Mouse (Mus musculus) small intestine, adult 2 months (tissue): ENCODE data around the gene Gas2l1.

Source experiments
- CTCF ChIP-seq: fragments of 200-500 bp; IDR thresholded peaks from 2 replicates; pipeline ENCODE4 v1.5.1; 2012; ENCODE audit warnings: low read depth, mild to moderate bottlenecking, control low read depth, inconsistent platforms, low read length, moderate library complexity, mixed read lengths; ENCODE audit not compliant: insufficient replicate concordance, insufficient read length; ENCODE audit errors: extremely low read depth
- POLR2A ChIP-seq: fragments of 200-500 bp; IDR thresholded peaks from 2 replicates; pipeline ENCODE4 v1.6.1; 2012; ENCODE audit warnings: low read depth, mild to moderate bottlenecking, control low read depth, inconsistent platforms, low read length, moderate library complexity

DNA sequence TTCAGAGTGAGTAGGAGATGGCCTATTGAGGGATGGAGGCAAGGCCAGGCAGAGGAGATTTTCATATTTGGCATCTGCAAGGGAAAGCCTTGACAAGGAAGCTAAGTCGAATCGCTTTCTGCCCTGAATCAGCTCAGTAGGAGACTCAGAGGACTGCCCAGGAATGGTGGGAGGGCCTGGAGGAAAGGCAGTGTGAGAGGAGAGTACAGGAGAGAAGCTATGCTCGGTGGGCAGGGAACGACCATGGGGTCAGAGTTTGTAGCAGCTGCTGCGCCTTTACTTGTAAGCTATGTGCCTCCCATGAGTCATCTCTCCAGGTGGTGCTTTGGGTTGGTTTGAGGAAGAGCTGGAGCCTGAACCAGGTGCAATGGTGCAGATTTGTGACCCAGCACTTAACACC lies 35.7 kb upstream of the Gas2l1 start:
- TF ChIP-seq CTCF (no peak), POLR2A (no peak)
